Mouse (Mus musculus): ENCODE results near the gene Card19.

- TF ChIP-seq HCFC1 (IDR thresholded peaks at IDR 0.05; ENCODE audit: borderline replicate concordance, insufficient read depth, low read length) (no peak), MAFK (IDR thresholded peaks at IDR 0.05; ENCODE audit: insufficient read depth, low read depth, low read length) (no peak), ZNF384 (IDR thresholded peaks at IDR 0.05; ENCODE audit: low read depth, low read length) (no peak), CHD2 (IDR thresholded peaks at IDR 0.05; ENCODE audit: low read depth, low read length) (no peak), ZC3H11A (IDR thresholded peaks at IDR 0.05; ENCODE audit: borderline replicate concordance, low read depth, low read length) (no peak)
Measured at GRCm38 (mm10) chr13:49242321-49243065, 26.7 kb upstream of the Card19 start.

All from ES-E14 (cell line).